Mouse (Mus musculus): ENCODE results near the gene Sdhaf1. TPM values are rescaled to one million over a fixed set of nuclear protein-coding genes. Genes with fewer than 3 reads are reported as not detected.

The Sdhaf1 gene
- polyA plus RNA-seq, 1 experiment, result 10.1 TPM

DNA sequence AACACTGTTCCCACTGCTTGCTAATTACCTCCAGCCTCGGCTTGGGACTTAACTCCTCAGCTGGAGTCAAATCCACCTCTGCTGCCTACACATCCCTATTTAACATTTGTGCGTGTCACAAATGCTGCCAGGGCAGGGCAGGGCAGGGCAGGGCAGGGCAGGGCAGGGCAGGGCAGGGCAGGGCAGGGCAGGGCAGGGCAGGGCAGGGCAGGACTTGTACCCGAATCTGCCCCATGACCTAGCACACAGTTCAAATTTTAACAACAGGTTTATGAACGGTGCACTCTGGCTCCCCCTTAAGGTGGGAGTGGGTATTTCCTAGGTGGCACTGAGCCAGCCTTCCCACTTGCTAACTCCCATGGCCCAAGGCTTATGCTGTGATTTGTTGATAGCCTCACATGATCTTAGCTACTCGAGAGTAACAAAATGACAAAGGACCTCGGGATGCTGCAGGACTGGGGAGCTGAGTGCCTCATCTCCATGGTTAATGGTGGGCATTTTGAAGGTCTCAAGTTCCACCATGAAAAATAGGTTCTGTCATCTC, 29.7 kb upstream of the Sdhaf1 start:
- TF ChIP-seq POLR2A (IDR thresholded peaks at IDR 0.05; ENCODE audit: borderline replicate concordance, control insufficient read depth, low read depth, low read length), result no peak
- peak; percentile 71 for TF ChIP-seq CTCF (IDR thresholded peaks at IDR 0.05; ENCODE audit: control insufficient read depth, insufficient read depth, low read length)

DNA sequence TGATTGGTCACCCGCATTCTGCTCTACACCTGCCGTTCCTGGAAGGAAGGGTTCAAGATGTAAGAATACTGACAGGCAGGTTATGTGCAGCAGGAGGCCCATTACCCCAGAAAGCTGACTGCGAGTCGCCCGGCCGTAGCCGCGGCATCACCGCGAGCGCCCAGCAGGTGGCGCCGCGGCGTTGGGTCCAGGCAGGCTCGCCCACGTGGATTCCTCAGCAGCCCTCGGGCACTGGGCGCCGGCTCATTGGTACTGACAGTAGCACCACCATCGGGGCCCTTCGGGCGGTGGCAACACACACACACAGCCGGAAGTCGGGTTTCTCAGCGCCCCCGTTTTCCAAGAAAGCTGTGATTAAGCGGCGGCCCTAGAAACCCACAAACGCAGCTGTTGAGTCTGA, 24.1 kb upstream of the Sdhaf1 start:
- Histone ChIP-seq H3K4me3 (replicated peaks; ENCODE audit: control insufficient read depth, low read depth, low read length) (no peak overlapping the region), H3K27ac (ENCODE audit: control insufficient read depth, insufficient read depth, low read depth, low read length, poor library complexity) (no peak overlapping the region), H3K4me1 (ENCODE audit: control insufficient read depth, insufficient read depth, low read length) (no peaks in the 10 kb centered on the region; the same call in 1 of the 2 replicates)
- TF ChIP-seq CTCF (IDR thresholded peaks at IDR 0.05; ENCODE audit: control insufficient read depth, insufficient read depth, low read length), result peak; percentile 71
- 0 out of 2 replicates have a peak, but pooled peaks have one; percentile 6 for TF ChIP-seq POLR2A (IDR thresholded peaks at IDR 0.05; ENCODE audit: borderline replicate concordance, control insufficient read depth, low read depth, low read length)
- WGBS, result under 1% methylated on average over 30 of the region's 30 CpGs

More for the DNA sequence above, 29.7 kb upstream of the Sdhaf1 start:
- Histone ChIP-seq H3K4me3 (replicated peaks; ENCODE audit: control insufficient read depth, low read depth, low read length) (no peak overlapping the region), H3K27ac (ENCODE audit: control insufficient read depth, insufficient read depth, low read depth, low read length, poor library complexity) (no peak overlapping the region), H3K4me1 (ENCODE audit: control insufficient read depth, insufficient read depth, low read length) (no peaks in the 10 kb centered on the region)
- WGBS, result 13% methylated on average over 6 of the region's 6 CpGs

DNA sequence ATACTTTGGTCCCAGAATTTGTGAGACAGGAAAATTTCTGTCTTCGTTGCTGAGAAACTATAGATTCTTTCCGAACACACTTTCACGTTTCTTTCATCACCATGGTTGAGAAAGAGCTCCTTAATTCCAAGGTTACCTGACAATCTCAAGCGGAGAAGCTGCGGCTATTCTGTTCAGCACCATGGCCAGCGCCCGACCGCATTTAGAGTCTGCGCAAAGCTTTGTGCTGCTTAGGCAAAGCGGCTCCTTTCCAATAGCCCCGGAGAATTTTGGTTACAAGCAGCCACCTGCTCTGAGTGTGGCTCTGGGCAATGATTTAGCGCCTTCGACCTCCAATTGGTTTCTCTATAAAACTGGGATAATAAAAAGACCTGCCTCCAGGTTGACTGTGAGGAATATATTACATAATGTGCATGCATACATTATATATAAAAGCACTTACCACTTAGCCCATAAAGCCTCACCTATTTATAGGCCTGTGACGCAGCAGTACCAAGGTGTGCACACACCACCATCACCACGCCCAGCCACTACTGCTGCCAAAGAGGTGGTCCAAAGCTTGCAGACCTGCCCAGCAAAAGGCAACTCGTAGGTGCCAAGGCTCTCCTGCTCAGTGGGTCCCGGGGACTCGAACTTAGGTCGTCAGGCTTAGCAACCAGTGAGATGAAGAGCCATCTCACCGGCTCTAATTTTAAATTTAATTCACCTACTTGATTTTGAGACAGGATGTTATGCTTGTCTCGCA, 23.1 kb upstream of the Sdhaf1 start:
- TF ChIP-seq CTCF (IDR thresholded peaks at IDR 0.05; ENCODE audit: control insufficient read depth, insufficient read depth, low read length) (no peak), POLR2A (IDR thresholded peaks at IDR 0.05; ENCODE audit: borderline replicate concordance, control insufficient read depth, low read depth, low read length) (no peak)

DNA sequence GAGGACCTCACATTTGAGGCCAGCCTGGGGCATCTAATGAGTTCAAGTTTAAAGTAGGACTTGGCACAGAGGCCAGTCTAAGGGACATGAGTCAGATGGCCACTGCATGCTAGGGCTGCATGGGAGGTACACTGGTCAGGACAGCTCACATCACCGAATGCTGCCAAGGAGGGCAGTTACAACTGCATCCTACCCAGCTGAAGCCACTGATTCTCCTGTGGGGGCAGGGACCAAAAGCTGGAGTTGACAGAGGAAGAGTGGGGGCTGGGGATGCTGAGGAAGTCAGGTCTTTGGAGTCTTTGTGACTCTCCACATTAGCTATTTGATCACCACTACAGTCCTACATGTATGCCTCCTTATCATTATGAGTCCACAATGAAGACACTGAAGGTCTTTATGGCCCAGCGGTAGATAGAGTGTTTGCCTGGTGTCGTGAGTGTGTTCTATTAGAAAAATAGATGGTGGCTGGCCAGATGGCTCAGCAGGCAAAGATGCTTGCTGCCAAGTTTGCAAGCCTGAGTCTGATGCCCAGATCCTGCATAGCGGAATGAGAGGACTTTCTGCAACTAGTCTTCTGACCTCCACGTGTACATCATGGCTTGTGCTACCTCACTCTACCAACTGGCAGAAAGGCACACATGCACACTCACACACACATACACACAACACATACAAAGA, 15.9 kb upstream of the Sdhaf1 start:
- no peak overlapping the region for H3K27ac ChIP-seq (ENCODE audit: control insufficient read depth, insufficient read depth, low read depth, low read length, poor library complexity)
- WGBS, result 72% methylated on average over 5 of the region's 5 CpGs
- no peaks in the 10 kb centered on the region; the same call in none of the 2 replicates for H3K4me1 ChIP-seq (ENCODE audit: control insufficient read depth, insufficient read depth, low read length)
- no peak for TF ChIP-seq POLR2A (IDR thresholded peaks at IDR 0.05; ENCODE audit: borderline replicate concordance, control insufficient read depth, low read depth, low read length)
- TF ChIP-seq CTCF (IDR thresholded peaks at IDR 0.05; ENCODE audit: control insufficient read depth, insufficient read depth, low read length), result no peak
- H3K4me3 ChIP-seq (replicated peaks; ENCODE audit: control insufficient read depth, low read depth, low read length), result no peak overlapping the region

More for the DNA sequence above, 23.1 kb upstream of the Sdhaf1 start:
- no peak overlapping the region for H3K27ac ChIP-seq (ENCODE audit: control insufficient read depth, insufficient read depth, low read depth, low read length, poor library complexity)
- no peaks in the 10 kb centered on the region; the same call in 1 of the 2 replicates for H3K4me1 ChIP-seq (ENCODE audit: control insufficient read depth, insufficient read depth, low read length)
- 23% methylated on average over 21 of the region's 21 CpGs for WGBS
- H3K4me3 ChIP-seq (replicated peaks; ENCODE audit: control insufficient read depth, low read depth, low read length), result no peak overlapping the region

DNA sequence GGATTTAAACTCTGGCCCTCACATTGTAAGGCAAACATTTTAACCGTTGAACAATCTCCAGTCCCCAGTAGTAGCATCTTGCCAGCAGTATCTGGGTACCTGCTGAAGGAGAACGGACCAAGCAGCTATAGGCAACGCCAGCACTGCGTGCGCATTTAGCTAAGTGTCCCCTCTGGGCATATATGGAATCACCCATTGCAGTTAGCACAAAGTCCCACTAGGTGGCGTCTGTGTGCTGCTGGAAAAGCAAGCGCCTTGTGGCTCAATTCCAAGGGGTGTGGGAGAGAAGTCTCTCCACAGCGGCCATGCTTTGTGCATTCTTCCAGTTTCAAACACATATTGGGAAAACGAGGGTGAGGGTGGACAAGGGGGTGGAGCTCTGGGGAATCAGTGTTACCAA, 12.7 kb upstream of the Sdhaf1 start:
- TF ChIP-seq CTCF (IDR thresholded peaks at IDR 0.05; ENCODE audit: control insufficient read depth, insufficient read depth, low read length) (peak; percentile 63), POLR2A (IDR thresholded peaks at IDR 0.05; ENCODE audit: borderline replicate concordance, control insufficient read depth, low read depth, low read length) (no peak)
- Histone ChIP-seq H3K4me1 (ENCODE audit: control insufficient read depth, insufficient read depth, low read length) (no peaks in the 10 kb centered on the region; the same call in 1 of the 2 replicates), H3K4me3 (replicated peaks; ENCODE audit: control insufficient read depth, low read depth, low read length) (no peak overlapping the region), H3K27ac (ENCODE audit: control insufficient read depth, insufficient read depth, low read depth, low read length, poor library complexity) (no peak overlapping the region)
- WGBS, result 2% methylated on average over 9 of the region's 9 CpGs

DNA sequence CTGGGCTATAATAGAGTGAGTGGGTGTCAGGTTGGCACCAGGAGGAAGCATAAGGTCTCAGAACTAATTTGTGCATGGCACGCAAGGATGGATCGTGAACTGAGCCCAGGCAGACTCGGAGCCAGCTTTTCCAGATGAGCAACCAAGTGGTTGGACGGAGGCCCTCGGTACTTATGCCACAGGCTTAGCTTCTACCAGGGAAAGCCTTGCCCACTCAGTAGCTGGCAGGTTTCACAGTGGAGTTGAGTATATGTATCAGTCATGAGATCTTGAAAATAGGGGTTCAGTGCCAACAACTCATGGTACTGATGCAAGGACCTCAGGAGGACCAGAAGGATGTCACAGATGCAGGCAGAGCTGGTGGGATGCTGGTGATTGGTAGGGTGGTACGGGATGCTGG, 12.0 kb upstream of the Sdhaf1 start:
- no peaks in the 10 kb centered on the region; the same call in 1 of the 2 replicates for H3K4me1 ChIP-seq (ENCODE audit: control insufficient read depth, insufficient read depth, low read length)
- H3K4me3 ChIP-seq (replicated peaks; ENCODE audit: control insufficient read depth, low read depth, low read length), result no peak overlapping the region
- TF ChIP-seq CTCF (IDR thresholded peaks at IDR 0.05; ENCODE audit: control insufficient read depth, insufficient read depth, low read length), result no peak
- TF ChIP-seq POLR2A (IDR thresholded peaks at IDR 0.05; ENCODE audit: borderline replicate concordance, control insufficient read depth, low read depth, low read length), result no peak
- H3K27ac ChIP-seq (ENCODE audit: control insufficient read depth, insufficient read depth, low read depth, low read length, poor library complexity), result no peak overlapping the region
- 84% methylated on average over 6 of the region's 6 CpGs for WGBS

DNA sequence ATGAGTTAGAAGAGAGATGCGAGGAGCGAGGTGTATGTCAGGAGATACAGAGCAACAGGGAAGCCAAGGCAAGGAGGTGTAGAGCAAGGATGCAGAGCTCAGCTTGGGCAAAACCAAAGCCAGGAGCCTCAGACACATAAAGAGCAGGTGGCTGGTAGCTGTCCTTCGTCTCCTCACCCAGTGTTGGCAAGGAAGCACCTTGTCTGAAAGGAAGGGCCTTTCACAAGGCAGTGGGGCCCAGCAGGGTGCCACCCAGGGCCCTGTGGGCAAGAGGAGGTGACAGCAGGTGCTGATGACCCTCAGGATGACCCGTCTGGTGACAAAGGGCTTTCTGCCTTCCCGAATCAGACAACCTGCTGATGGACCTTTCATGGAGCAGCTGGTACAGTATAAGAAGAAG, 10.9 kb upstream of the Sdhaf1 start:
- 73% methylated on average over 5 of the region's 5 CpGs for WGBS
- TF ChIP-seq POLR2A (IDR thresholded peaks at IDR 0.05; ENCODE audit: borderline replicate concordance, control insufficient read depth, low read depth, low read length), result no peak
- Histone ChIP-seq H3K4me3 (replicated peaks; ENCODE audit: control insufficient read depth, low read depth, low read length) (no peak overlapping the region), H3K4me1 (ENCODE audit: control insufficient read depth, insufficient read depth, low read length) (no peaks in the 10 kb centered on the region; the same call in 1 of the 2 replicates), H3K27ac (ENCODE audit: control insufficient read depth, insufficient read depth, low read depth, low read length, poor library complexity) (no peak overlapping the region)

DNA sequence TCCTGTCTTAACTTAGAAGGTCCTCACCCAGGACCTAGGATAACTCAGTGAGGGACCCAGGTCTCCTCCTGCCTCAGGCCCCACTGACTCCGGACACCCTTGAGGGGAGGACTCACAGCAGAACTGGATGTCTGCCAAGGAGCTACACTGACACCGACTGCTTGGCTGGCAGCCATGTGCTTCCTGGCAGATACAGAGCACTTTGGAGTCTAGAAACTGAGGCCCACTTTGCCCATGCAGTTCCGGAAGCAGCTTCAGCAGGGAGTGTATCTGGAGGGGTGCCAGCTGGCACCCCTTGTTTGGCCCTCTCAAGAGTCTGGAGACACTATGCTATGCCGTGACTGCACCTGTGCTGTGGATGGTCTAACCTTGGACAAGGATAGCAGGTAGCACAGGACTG, 9.7 kb upstream of the Sdhaf1 start:
- H3K4me3 ChIP-seq (replicated peaks; ENCODE audit: control insufficient read depth, low read depth, low read length), result no peak overlapping the region
- no peak overlapping the region for H3K27ac ChIP-seq (ENCODE audit: control insufficient read depth, insufficient read depth, low read depth, low read length, poor library complexity)
- no peaks in the 10 kb centered on the region; the same call in 1 of the 2 replicates for H3K4me1 ChIP-seq (ENCODE audit: control insufficient read depth, insufficient read depth, low read length)
- TF ChIP-seq POLR2A (IDR thresholded peaks at IDR 0.05; ENCODE audit: borderline replicate concordance, control insufficient read depth, low read depth, low read length), result no peak
- no peak for TF ChIP-seq CTCF (IDR thresholded peaks at IDR 0.05; ENCODE audit: control insufficient read depth, insufficient read depth, low read length)
- WGBS, result 1% methylated on average over 4 of the region's 4 CpGs
